In the genomic region with DNA sequence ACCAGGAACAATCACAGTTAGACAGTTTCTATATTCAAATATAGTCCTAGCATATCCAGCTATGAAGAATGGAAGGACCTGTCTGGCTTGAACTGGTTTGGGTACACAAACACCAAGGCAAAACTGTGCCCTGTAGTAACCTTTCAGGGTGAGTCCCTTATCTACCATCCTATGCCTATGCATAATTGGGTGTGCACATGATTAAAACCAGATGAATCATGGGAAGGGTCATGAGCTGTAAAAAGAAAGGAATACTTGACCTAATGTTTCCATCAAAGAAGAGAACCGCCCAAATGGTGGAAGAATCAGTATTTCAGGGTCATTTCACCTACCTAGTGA, we compare ENCODE assay signal across 19 mouse cellular contexts. TPM values are rescaled to one million over a fixed set of nuclear protein-coding genes. Genes with fewer than 3 reads are reported as not detected.
DNase-seq lines count a peak whose midpoint lies in the region; ATAC-seq lines count a peak whose summit lies in the region.
"Had no signal": no experiment of that assay in that cellular context is flagged by ENCODE, and none has a peak within 500 bp of the region (broad histone marks: within the 10 kb centered on the region; RNA-seq: fewer than 3 reads in every experiment).

No protein-coding gene starts in this region.

- peak overlapping the region; percentile 29; the same call in 1 of the 2 replicates for H3K27ac ChIP-seq in lung, embryonic 16.5 days (ENCODE audit: low read length)
- peak overlapping the region; percentile 8; the same call in 1 of the 2 replicates for H3K27ac ChIP-seq in intestine, embryonic 16.5 days (ENCODE audit: low read length)
- H3K27ac ChIP-seq in stomach, embryonic 15.5 days = peak overlapping the region; percentile 75
- H3K27ac ChIP-seq in forebrain, embryonic 12.5 days = no peak overlapping the region
- H3K27ac ChIP-seq: embryonic facial prominence, embryonic 13.5 days; forebrain, embryonic 13.5 days; hindbrain, embryonic 12.5 days had no signal

- ATAC-seq in lung, embryonic 16.5 days (ENCODE audit: low read depth) = no peak
- peak; percentile 68 for ATAC-seq in intestine, embryonic 16.5 days
- ATAC-seq in stomach, embryonic 15.5 days (ENCODE audit: insufficient read depth, low FRiP score, low read depth) = peak; percentile 74; the same call in 1 of the 2 replicates
- no peak for ATAC-seq in forebrain, embryonic 12.5 days (ENCODE audit: low FRiP score)
- ATAC-seq: forebrain, postnatal 0 days; hindbrain, embryonic 16.5 days had no signal

- H3K9me3 ChIP-seq in lung, embryonic 16.5 days (ENCODE audit: control insufficient read depth, low read length) = no peaks in the 10 kb centered on the region
- no peaks in the 10 kb centered on the region for H3K9me3 ChIP-seq in intestine, embryonic 16.5 days (ENCODE audit: control insufficient read depth, low read length)
- H3K9me3 ChIP-seq in stomach, embryonic 15.5 days = no peaks in the 10 kb centered on the region
- H3K9me3 ChIP-seq in forebrain, embryonic 12.5 days = no peaks in the 10 kb centered on the region
- H3K9me3 ChIP-seq: embryonic facial prominence, embryonic 13.5 days; forebrain, embryonic 13.5 days; heart, embryonic 15.5 days; hindbrain, embryonic 12.5 days had no signal

- no peak overlapping the region for H3K4me3 ChIP-seq in lung, embryonic 16.5 days (ENCODE audit: low read length)
- no peak overlapping the region for H3K4me3 ChIP-seq in intestine, embryonic 16.5 days (ENCODE audit: low read length)
- no peak overlapping the region for H3K4me3 ChIP-seq in stomach, embryonic 15.5 days (replicated peaks)
- H3K4me3 ChIP-seq in forebrain, embryonic 12.5 days (replicated peaks) = no peak overlapping the region
- H3K4me3 ChIP-seq: embryonic facial prominence, embryonic 13.5 days; forebrain, embryonic 13.5 days; heart, adult 2 months; heart, embryonic 15.5 days; hindbrain, embryonic 12.5 days had no signal

- H3K36me3 ChIP-seq in lung, embryonic 16.5 days (ENCODE audit: control insufficient read depth, insufficient read depth, low read length) = no peaks in the 10 kb centered on the region
- H3K36me3 ChIP-seq in intestine, embryonic 16.5 days (ENCODE audit: control insufficient read depth, insufficient read depth, low read length) = no peaks in the 10 kb centered on the region
- no peaks in the 10 kb centered on the region for H3K36me3 ChIP-seq in stomach, embryonic 15.5 days
- no peaks in the 10 kb centered on the region for H3K36me3 ChIP-seq in forebrain, embryonic 12.5 days (replicated peaks)
- H3K36me3 ChIP-seq: embryonic facial prominence, embryonic 13.5 days; heart, embryonic 15.5 days; hindbrain, embryonic 12.5 days had no signal

- no peak for DNase-seq in lung, adult 18-20 months
- DNase-seq in adipocyte (ENCODE audit: low spot score) = no peak
- DNase-seq: adrenal gland, postnatal 10 days; cerebellum, adult 11-12 months; cerebellum, adult 9-10 months; cerebellum, postnatal 36 days; forebrain, postnatal 0 days; gastrocnemius, postnatal 14 days had no signal

- no peaks in the 10 kb centered on the region for H3K27me3 ChIP-seq in lung, embryonic 16.5 days (ENCODE audit: control insufficient read depth, insufficient read depth, low read depth, low read length)
- H3K27me3 ChIP-seq in intestine, embryonic 16.5 days (replicated peaks; ENCODE audit: control insufficient read depth, insufficient read depth, low read length) = no peaks in the 10 kb centered on the region
- no peaks in the 10 kb centered on the region for H3K27me3 ChIP-seq in stomach, embryonic 15.5 days (replicated peaks)
- H3K27me3 ChIP-seq in forebrain, embryonic 12.5 days = no peaks in the 10 kb centered on the region
- H3K27me3 ChIP-seq: embryonic facial prominence, embryonic 13.5 days; forebrain, embryonic 13.5 days; heart, embryonic 15.5 days; hindbrain, embryonic 12.5 days had no signal

- no peak overlapping the region for H3K9ac ChIP-seq in lung, embryonic 16.5 days (ENCODE audit: low read length)
- H3K9ac ChIP-seq in intestine, embryonic 16.5 days (ENCODE audit: low read depth, low read length) = no peak overlapping the region
- no peak overlapping the region for H3K9ac ChIP-seq in stomach, embryonic 15.5 days
- H3K9ac ChIP-seq in forebrain, embryonic 12.5 days = no peak overlapping the region
- H3K9ac ChIP-seq: embryonic facial prominence, embryonic 13.5 days; forebrain, embryonic 13.5 days; forebrain, postnatal 0 days; heart, embryonic 15.5 days; hindbrain, embryonic 12.5 days had no signal

- 75% methylated on average over 1 of the region's 1 CpGs for WGBS in lung, embryonic 16.5 days
- 90% methylated on average over 1 of the region's 1 CpGs for WGBS in intestine, embryonic 16.5 days
- WGBS in stomach, embryonic 15.5 days = 84% methylated on average over 1 of the region's 1 CpGs
- 85% methylated on average over 1 of the region's 1 CpGs for WGBS in forebrain, embryonic 12.5 days

- no peak overlapping the region for H3K4me2 ChIP-seq in lung, embryonic 16.5 days (ENCODE audit: low read depth, low read length)
- H3K4me2 ChIP-seq in intestine, embryonic 16.5 days (ENCODE audit: low read depth, low read length) = no peak overlapping the region
- no peak overlapping the region for H3K4me2 ChIP-seq in stomach, embryonic 15.5 days
- no peak overlapping the region for H3K4me2 ChIP-seq in forebrain, embryonic 12.5 days
- H3K4me2 ChIP-seq: embryonic facial prominence, embryonic 13.5 days; forebrain, embryonic 13.5 days; heart, embryonic 11.5 days; heart, embryonic 15.5 days; hindbrain, embryonic 12.5 days had no signal

- peaks cover 4% of the 10 kb centered on the region for H3K4me1 ChIP-seq in lung, embryonic 16.5 days (replicated peaks; ENCODE audit: control insufficient read depth, insufficient read depth, low read length)
- H3K4me1 ChIP-seq in intestine, embryonic 16.5 days (ENCODE audit: control insufficient read depth, insufficient read depth, low read length) = peaks cover 10% of the 10 kb centered on the region
- H3K4me1 ChIP-seq in stomach, embryonic 15.5 days = no peaks in the 10 kb centered on the region; the same call in 1 of the 2 replicates
- no peaks in the 10 kb centered on the region for H3K4me1 ChIP-seq in forebrain, embryonic 12.5 days
- H3K4me1 ChIP-seq: embryonic facial prominence, embryonic 13.5 days; forebrain, embryonic 13.5 days; hindbrain, embryonic 12.5 days had no signal

RNA-seq across cellular contexts. Expression of a gene that starts 33.8 kb away (rescaled TPM):
- polyA plus RNA-seq in lung, embryonic 16.5 days (2015; fragmentation: Nextera tagmentation; extraction: Ambion mirVana) = 52.4 and 53.0 TPM in 2 replicates
- polyA plus RNA-seq in intestine, embryonic 16.5 days (2015; fragmentation: Nextera tagmentation; extraction: Ambion mirVana) = 49.1 and 53.0 TPM in 2 replicates
- polyA plus RNA-seq in stomach, embryonic 15.5 days (2015; fragmentation: Nextera tagmentation; extraction: Ambion mirVana) = 65.0 and 69.1 TPM in 2 replicates
- polyA plus RNA-seq in forebrain, embryonic 12.5 days (2016; fragmentation: Nextera tagmentation; extraction: Ambion mirVana) = 22.5 and 22.6 TPM in 2 replicates

Comparison
In these comparisons a context has a peak if more than half of its experiments do, and no peak if none do; other contexts are left out.
1. ATAC-seq: peak in intestine, embryonic 16.5 days (single experiment) and stomach, embryonic 15.5 days (single experiment); none in lung, embryonic 16.5 days (single experiment) and forebrain, embryonic 12.5 days (single experiment).